Mouse (Mus musculus): ENCODE results near the gene Oser1.
"Not testable (repeated sequence)": the region's sequence is repeated elsewhere in the genome, so short reads cannot be mapped to it uniquely, and the experiment has no call there.

The Oser1 gene

GRCm38 (mm10) chr2:163443543-163443942 is 19.0 kb upstream of the Oser1 start:
- no peak for DNase-seq (ENCODE audit: low spot score)

- no peak for DNase-seq (ENCODE audit: low spot score)
Observed at GRCm38 (mm10) chr2:163439488-163439887, 15.0 kb upstream of the Oser1 start.

DNA sequence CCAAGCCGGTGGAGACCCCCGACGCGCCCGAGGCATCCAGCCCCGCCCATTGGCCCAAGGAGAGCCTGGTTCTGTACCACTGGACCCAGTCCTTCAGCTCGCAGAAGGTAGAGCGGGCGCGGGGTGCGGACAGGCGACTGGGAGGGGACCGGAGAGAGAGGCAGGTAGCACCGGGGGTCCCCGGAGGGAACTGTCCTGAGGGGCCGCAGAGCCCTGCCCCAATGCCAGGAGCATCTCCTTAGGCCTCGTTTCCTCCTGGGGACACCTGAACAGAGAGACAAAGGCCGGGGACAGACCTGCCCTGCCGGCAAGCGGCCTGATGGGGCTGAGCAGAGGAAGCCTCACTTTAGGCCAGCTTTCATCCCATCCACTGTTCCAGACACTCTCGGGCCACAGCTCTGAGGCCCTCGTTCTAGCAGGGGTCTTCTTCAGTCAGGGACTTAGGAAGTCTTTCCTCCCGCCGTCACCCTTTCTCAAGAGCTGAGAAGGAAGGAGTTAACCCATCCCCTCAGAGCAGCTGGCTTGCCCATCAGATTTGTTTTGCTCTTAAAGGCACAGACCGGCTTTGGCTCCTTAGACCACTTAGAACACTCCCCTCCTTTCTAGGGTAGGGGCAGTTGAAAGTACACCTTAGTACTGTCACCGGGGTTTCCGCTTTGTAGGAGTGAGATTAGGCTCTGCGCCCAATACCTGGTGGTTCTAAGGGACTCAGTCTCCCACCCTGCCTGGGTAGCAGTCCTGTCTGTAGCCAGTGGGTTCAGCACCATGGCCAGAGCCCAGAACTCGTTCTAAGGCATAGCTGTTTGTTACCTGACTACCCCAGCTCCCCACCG is 14.3 kb upstream of the Oser1 start:
- DNase-seq (ENCODE audit: low spot score): no peak

- DNase-seq (ENCODE audit: low spot score): no peak
Observed at GRCm38 (mm10) chr2:163438246-163438618, 13.7 kb upstream of the Oser1 start, which contains the start of gene Gdap1l1. Gdap1l1 (plus strand) TSS chr2:163438476.

GRCm38 (mm10) chr2:163437800-163438199 is 13.3 kb upstream of the Oser1 start:
- no peak for DNase-seq (ENCODE audit: low spot score)

- DNase-seq (ENCODE audit: low spot score): no peak
Observed at GRCm38 (mm10) chr2:163433971-163434370, 9.5 kb upstream of the Oser1 start.

DNA sequence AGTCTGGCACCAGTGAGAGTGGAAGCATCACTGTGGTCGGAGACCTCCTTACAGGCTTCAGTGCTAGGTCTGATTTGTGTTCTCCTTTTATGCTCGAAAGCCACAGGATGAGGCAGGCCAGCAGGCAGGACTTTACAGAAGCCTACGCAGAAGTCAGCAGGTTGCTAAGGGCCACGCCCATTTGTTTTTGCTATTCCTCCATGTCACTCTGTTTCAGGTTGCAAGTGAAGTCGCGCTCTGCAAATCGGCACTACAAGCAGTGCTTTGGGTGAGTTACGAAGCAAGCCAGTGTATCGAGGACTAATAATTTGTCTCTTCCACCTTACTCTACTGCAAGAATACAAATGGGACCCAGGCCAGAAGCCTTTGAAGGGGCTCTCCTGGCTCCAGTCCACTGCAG is 6.8 kb upstream of the Oser1 start:
- DNase-seq (ENCODE audit: low spot score): no peak

- DNase-seq (ENCODE audit: low spot score): no peak
Observed at GRCm38 (mm10) chr2:163428346-163429011, 4.0 kb upstream of the Oser1 start.

DNA sequence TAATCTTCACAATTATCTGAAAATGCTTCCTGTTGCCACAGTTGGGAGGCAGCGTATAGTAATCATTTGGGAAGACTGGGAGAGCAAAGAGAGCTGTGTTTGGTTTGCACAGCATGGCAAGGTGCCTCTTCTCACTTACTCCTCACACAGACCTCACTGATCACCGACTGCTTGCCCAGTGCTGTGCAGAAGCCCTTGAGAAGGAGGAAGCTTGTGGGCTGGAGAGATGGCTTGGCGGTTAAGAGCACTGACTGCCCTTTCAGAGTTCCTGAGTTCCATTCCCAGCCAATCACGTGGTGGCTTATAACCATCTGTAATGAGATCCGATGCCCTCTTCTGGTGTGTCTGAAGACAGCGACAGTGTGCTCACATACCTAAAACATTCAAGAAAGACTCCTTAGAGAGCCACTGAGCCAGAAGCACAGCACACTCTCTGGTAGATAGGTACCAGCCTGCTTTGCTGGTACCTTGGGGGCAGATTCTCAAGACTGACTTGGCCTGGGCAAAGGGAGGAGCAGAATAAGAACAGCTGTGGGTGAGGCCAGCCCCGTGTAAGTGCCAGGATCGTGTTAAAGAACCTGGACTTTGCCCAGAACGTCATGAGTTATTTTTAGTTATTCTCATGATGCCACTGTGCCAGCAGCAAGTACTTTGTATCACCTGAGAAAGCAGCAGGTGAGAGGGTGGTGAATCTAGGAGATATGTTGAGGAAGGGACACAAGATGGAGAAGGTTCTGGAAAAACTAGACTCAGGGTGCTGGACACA is 1.4 kb downstream of the Oser1 start:
- no peak for DNase-seq (ENCODE audit: low spot score)

GRCm38 (mm10) chr2:163420366-163420886 is 4.1 kb downstream of the Oser1 start:
- peak; percentile 13 for DNase-seq (ENCODE audit: low spot score)

DNA sequence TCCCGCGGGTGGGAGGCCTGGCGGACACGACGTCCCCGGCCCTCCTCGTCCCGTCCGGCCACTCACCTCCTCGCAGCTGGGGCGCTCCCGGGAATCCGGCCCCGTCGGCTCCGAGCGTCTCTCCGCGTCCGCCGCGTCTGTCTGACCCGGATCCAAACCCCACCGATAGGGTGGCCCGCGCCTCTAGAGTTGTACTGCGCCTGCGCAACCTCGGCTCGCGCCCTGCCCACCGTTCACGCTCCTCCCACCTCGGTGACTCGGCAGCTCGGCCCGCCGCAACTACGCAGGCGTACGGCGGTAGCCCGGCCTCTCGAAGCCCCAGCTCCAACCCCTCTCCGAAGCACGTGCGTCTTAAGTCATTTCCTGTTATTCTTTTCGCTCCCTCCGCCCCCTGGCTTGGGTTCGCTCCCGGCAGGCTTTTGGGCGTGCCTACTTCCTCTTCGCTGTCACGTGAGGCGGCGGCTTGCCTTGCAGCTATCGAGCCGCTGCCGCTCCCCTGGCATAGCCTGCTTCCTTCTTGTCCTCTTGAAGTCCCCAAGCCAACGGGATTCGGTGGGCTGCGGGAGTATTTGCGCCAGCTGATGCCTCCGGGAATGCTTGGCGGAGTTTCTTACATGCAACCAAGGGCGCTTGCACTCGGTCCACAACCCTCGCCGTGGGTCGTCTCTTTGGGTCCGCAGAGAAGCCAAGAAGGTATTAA is 5.0 kb downstream of the Oser1 start:
- DNase-seq (ENCODE audit: low spot score): peak; percentile 98

DNA sequence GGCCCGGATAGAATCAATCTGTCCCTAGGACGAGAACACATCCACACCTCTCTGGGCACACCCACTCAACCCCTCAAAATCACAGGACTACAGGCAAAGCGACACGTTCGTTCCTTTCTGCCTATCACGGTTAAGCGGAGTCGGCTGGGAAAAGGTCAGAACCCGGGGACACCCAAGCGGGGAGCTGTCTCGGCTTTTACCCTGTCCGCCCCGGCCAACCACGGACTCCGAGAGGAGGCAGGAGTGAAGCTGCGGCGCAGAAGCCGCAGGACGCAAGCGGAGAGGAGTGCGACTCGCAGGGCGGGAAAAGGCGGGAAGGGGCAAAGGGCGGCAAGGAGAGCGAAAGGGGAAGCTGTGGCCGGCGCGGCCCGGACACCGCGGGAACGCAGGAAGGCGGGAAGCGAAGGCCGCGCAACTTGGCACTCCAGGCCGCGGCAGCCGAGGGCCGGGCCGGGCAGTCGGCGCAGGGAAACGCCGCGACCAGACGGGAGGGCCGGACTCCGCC is 5.6 kb downstream of the Oser1 start:
- DNase-seq (ENCODE audit: low spot score): peak; percentile 41

GRCm38 (mm10) chr2:163417830-163418229 is 6.7 kb downstream of the Oser1 start:
- DNase-seq (ENCODE audit: low spot score): no peak

DNA sequence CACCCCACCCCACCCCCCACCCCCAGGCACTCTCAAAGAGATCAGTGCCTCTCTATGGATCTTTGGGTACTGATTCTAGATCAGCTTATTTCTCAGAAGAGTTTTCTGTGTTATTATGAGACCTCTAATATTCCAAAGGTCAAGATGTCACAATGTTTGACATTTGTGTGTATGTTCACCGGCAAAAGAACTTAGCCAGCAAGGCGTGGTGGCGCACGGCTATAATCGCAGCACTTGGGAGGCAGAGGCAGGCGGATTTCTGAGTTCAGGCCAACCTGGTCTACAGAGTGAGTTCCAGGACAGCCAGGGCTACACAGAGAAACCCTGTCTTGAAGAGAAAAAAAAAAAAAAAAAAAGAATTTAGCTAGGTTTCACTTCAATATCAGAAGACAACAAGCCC is 7.5 kb downstream of the Oser1 start:
- no peak for DNase-seq (ENCODE audit: low spot score)

DNA sequence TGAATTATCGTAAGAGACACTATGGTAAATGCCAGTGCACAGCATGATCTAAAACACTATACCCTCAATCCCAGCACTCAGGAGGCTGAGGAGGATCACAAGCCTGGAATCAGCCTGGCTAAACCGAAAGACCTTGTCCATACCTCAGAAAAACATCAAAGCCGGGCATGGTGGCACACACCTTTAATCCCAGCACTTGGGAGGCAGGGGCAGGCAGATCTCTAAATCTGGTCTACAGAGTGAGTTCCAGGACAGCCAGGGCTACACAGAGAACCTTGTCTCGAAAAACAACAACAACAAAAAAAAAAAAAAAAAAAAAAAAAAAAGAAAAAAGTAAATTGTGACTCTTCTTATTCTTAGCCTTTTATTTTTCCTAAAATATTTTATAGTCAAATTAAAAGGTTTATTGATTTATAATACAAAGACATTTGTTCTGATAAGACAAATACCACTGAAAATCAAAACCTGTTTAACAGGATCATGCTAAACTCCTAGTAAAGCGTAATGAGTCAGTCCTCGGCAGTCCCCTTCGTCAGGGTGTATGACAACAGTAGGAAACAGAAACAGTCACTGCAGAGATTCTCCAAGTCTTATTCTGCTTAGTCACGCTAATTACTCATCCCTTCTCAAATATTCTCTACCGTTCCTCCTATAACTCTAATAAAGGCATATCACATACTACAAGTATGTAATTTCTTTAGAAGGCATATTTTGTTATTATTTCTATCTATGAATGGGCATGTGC is 11.5 kb downstream of the Oser1 start:
- no peak for DNase-seq (ENCODE audit: low spot score)

GRCm38 (mm10) chr2:163412419-163412818 is 12.1 kb downstream of the Oser1 start:
- DNase-seq (ENCODE audit: low spot score): no peak

DNA sequence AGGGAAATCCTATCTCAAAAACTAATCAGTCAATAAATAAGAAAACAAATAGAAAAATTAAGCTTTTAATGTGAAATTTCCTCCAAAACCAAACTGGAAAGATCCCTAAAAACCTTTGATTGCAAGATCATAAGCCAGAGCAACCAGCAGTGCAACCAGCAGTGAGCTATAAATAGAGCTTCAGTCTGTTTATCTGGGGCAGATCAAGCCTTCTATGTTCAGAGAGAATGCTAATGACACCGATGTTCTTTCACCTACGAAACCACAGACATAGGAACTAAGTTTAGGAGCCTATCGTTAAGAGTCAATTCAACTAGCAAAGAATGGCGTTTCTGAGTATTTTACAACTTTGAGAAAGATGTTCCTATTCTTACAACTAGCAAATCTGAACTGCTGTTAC is 12.7 kb downstream of the Oser1 start:
- no peak for DNase-seq (ENCODE audit: low spot score)

GRCm38 (mm10) chr2:163411344-163411743 is 13.2 kb downstream of the Oser1 start:
- not testable (repeated sequence) for DNase-seq (ENCODE audit: low spot score)

DNA sequence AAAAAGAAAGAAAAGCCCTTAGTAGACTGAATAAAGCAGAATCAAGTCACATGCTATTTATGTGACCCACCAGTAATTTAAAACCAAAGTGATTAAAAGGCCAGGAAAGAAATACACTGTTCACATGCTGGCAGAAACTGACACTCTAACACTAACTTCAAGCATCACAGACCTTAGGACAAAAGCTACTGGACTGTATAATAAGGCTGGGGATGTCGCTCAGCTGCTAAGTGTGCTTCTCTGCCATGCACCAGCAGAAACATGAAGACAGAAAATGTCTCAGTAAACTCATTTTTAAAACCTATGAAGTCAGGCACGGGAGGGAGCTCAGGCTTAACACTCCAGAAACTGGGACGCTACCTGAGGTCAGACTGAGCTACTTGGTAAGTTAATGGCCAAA is 14.3 kb downstream of the Oser1 start:
- no peak for DNase-seq (ENCODE audit: low spot score)

DNA sequence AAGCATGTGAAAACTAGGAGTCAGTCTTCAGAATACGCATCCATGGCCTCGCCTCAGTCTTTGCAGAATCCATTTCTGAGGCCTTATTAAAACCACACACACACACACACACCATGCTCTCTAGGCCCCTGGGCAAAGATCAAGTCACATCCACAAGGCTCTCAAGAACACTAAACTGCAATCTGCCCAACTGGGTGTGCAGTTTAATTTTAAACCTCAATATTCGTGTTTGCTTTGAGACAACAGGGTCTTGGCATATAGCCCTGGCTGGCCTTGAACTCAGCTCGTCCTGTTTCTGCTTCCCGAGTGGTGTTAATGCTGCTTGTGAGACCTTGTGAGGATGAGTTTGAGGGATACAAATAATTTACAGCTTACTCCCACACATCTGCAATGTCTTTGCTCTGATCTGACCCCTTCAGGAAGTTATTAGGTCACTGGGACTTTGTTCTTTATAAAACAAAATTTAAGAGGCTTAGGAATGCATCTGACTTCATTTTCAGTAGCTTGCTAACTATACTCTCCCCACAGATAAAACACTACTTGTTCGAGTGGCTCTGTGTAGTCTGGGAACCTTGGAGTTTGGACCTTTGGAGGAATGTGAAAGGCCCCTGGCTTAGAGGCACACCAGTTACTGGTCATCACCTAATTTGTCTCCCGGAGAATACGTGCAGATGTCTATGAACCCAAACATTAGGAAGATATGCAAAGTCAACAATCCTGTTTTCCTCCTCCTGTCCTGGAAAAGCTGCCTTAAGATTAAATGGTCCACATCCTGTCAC is 20.3 kb downstream of the Oser1 start:
- no peak for DNase-seq (ENCODE audit: low spot score)
